Mouse (Mus musculus): ENCODE data around the gene Ost4. TPM values are rescaled to one million over a fixed set of nuclear protein-coding genes. Genes with fewer than 3 reads are reported as not detected.

Gene Ost4
- total and polyA plus RNA-seq, 2 experiments from 2014 or later: 280 to 334 TPM

DNA sequence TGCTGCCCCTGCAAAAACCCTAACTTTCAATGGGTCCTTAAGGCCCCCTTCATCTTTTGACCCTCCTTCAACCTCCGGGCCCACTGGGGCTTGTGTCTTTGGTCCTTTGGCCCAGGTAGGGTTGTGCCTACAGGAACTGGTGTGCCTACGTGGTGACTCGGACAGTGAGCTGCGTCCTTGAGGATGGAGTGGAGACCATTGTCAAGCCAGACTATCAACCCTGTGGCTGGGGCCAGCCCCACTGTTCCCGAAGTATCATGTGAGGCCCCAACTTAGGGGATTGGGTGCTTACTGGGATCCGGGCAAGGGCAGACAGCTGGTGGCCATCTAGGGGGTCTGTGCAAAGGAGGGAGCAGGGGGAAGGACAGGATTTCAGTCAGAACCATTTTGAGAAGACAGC is 7.3 kb upstream of the Ost4 start:
- 55% methylated on average over 6 of the region's 6 CpGs for WGBS
- H3K4me1 ChIP-seq (ENCODE audit: control insufficient read depth, insufficient read depth): peaks cover 36% of the 10 kb centered on the region
- TF ChIP-seq EP300 (IDR thresholded peaks at IDR 0.05; ENCODE audit: low read depth): no peak
- no peak for TF ChIP-seq CTCF (IDR thresholded peaks at IDR 0.05; ENCODE audit: low read depth)
- peak overlapping the region; percentile 67 for H3K4me2 ChIP-seq (ENCODE audit: low read depth, low read length)
- H3K9me3 ChIP-seq (replicated peaks; ENCODE audit: control insufficient read depth, low read length): no peaks in the 10 kb centered on the region
- peak overlapping the region; percentile 93 for H3K27ac ChIP-seq (ENCODE audit: low read depth)
- H3K36me3 ChIP-seq (replicated peaks; ENCODE audit: control insufficient read depth, insufficient read depth, low read length): peaks cover 20% of the 10 kb centered on the region; the same call in 1 of the 2 replicates
- H3K27me3 ChIP-seq (ENCODE audit: control insufficient read depth, insufficient read depth, low read length): no peaks in the 10 kb centered on the region
- DNase-seq (ENCODE audit: low spot score): no peak
- no peak for ATAC-seq (ENCODE audit: insufficient read depth, low read depth)
- peak overlapping the region; percentile 65; the same call in 1 of the 2 replicates for H3K9ac ChIP-seq (replicated peaks; ENCODE audit: low read depth, low read length)
- peak overlapping the region; percentile 53 for H3K4me3 ChIP-seq (ENCODE audit: low read depth, low read length)

DNA sequence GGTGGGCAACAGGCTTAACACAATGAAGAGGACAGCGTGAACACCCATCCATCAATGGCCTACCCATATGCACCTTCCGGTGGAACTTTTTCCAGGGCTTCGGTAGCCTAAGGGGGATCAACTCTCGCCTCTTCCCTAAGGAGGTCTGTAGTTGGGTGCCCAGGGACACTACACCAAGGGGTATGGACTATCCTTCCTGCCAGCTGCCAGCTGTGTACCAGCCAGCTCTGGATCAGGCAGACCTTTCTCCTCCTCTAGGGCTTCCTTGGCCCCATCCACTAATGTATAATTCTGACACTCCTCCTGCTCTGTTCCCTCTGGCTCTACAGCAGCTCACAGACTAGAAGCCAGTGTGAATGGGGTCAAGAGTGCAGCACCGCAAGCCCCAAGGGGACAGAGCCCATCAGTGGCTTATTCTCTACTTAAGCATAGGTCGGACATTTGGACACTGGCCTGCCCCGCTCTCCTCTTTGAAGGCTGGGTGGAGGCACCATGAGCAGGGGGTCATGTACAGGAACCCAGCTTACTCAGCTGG is 6.6 kb upstream of the Ost4 start:
- peaks cover 20% of the 10 kb centered on the region; the same call in 1 of the 2 replicates for H3K36me3 ChIP-seq (replicated peaks; ENCODE audit: control insufficient read depth, insufficient read depth, low read length)
- H3K4me3 ChIP-seq (ENCODE audit: low read depth, low read length): peak overlapping the region; percentile 53
- H3K27ac ChIP-seq (ENCODE audit: low read depth): peak overlapping the region; percentile 93
- no peak for ATAC-seq (ENCODE audit: insufficient read depth, low read depth)
- no peaks in the 10 kb centered on the region for H3K9me3 ChIP-seq (replicated peaks; ENCODE audit: control insufficient read depth, low read length)
- DNase-seq (ENCODE audit: low spot score): no peak
- peaks cover 38% of the 10 kb centered on the region for H3K4me1 ChIP-seq (ENCODE audit: control insufficient read depth, insufficient read depth)
- peak overlapping the region; percentile 65 for H3K9ac ChIP-seq (replicated peaks; ENCODE audit: low read depth, low read length)
- H3K4me2 ChIP-seq (ENCODE audit: low read depth, low read length): peak overlapping the region; percentile 67
- 55% methylated on average over 7 of the region's 7 CpGs for WGBS
- TF ChIP-seq EP300 (IDR thresholded peaks at IDR 0.05; ENCODE audit: low read depth) (no peak), CTCF (IDR thresholded peaks at IDR 0.05; ENCODE audit: low read depth) (no peak)
- no peaks in the 10 kb centered on the region for H3K27me3 ChIP-seq (ENCODE audit: control insufficient read depth, insufficient read depth, low read length)

DNA sequence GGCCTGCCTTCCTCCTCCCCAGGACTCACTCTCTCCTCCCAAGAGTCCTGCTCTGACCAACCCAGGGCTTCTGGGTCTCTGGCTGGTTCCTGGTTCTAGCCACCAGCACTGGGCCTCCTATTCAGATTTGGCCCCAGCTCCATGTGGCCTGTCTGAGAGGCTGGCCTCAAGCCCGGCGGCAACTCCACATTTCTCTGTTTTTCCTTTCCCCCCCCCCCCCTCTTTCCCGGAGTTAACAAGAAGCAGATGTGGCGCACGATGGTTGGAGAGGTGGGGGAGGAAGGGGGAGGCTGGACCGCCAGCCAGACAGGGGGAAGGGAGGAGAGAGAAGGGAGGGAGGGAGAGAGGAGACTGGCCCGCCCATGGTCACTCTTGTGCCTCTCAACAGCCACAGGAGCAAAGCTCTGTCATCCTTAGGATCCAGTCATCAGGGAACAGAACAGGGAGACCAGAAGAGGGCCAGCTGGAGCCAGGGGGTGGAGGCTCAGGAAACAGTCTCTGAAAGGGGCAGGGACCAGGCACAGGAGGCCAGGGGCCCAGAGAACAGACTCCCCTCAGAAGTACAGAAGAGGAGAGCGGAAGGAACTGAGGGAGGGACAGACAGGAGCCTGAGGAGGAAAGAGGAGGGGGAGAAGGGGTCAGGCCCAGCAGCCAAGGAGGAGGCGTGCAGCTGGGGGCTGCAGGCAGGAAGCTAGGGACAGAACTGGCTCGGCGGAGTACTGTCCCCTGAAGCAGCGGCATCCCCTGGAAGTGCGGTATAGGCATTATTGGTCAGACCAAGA is 5.7 kb upstream of the Ost4 start, which contains the start of gene Emilin1:
TSS of gene Emilin1 (plus strand) at position 343 of the 782 bp plus-strand sequence.
- Histone ChIP-seq H3K4me2 (ENCODE audit: low read depth, low read length) (peak within 1 kb of the TSS; percentile 67), H3K9ac (replicated peaks; ENCODE audit: low read depth, low read length) (peak within 1 kb of the TSS; percentile 65), H3K9me3 (replicated peaks; ENCODE audit: control insufficient read depth, low read length) (no peaks in the 10 kb centered on the region), H3K27ac (ENCODE audit: low read depth) (peak within 1 kb of the TSS; percentile 93), H3K4me3 (ENCODE audit: low read depth, low read length) (peak within 1 kb of the TSS; percentile 53), H3K4me1 (ENCODE audit: control insufficient read depth, insufficient read depth) (peaks cover 47% of the 10 kb centered on the region), H3K27me3 (ENCODE audit: control insufficient read depth, insufficient read depth, low read length) (no peaks in the 10 kb centered on the region), H3K36me3 (replicated peaks; ENCODE audit: control insufficient read depth, insufficient read depth, low read length) (peaks cover 11% of the 10 kb centered on the region; the same call in 1 of the 2 replicates)
- ATAC-seq (ENCODE audit: insufficient read depth, low read depth) (peak; percentile 50), DNase-seq (ENCODE audit: low spot score) (peak; percentile 77)
- 15% methylated on average over 13 of the region's 13 CpGs for WGBS
- TF ChIP-seq CTCF (IDR thresholded peaks at IDR 0.05; ENCODE audit: low read depth): 0 out of 2 replicates have a peak, but pooled peaks have one; percentile 1
- TF ChIP-seq EP300 (IDR thresholded peaks at IDR 0.05; ENCODE audit: low read depth): peak; percentile 60; the same call in 1 of the 2 replicates

DNA sequence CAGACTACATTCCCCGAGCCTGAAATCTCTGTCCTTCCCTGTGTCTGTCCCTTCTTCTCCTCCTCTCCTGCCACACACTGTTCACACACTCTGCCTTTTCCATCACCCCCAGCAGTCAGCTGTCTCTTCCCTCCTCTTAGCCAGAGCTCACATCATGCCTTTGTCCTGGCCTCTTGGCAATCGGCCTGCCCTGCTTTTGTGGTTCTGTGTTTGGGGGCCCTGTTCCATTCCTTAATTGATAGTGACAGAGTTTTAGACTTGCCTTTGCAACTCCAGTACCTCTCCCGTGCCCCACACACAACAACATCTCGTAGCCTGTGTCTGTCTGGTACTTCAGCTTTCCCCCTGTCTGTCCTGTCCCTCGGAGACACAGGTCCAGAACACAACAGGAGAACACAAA is 4.6 kb upstream of the Ost4 start:
- Histone ChIP-seq H3K9me3 (replicated peaks; ENCODE audit: control insufficient read depth, low read length) (no peaks in the 10 kb centered on the region), H3K27me3 (ENCODE audit: control insufficient read depth, insufficient read depth, low read length) (no peaks in the 10 kb centered on the region), H3K4me2 (ENCODE audit: low read depth, low read length) (no peak overlapping the region), H3K27ac (ENCODE audit: low read depth) (peak overlapping the region; percentile 93), H3K36me3 (replicated peaks; ENCODE audit: control insufficient read depth, insufficient read depth, low read length) (peaks cover 1% of the 10 kb centered on the region; the same call in 1 of the 2 replicates), H3K4me3 (ENCODE audit: low read depth, low read length) (no peak overlapping the region), H3K9ac (replicated peaks; ENCODE audit: low read depth, low read length) (no peak overlapping the region), H3K4me1 (ENCODE audit: control insufficient read depth, insufficient read depth) (peaks cover 49% of the 10 kb centered on the region)
- no peak for TF ChIP-seq EP300 (IDR thresholded peaks at IDR 0.05; ENCODE audit: low read depth)
- no peak for TF ChIP-seq CTCF (IDR thresholded peaks at IDR 0.05; ENCODE audit: low read depth)
- DNase-seq (ENCODE audit: low spot score): no peak
- 33% methylated on average over 5 of the region's 5 CpGs for WGBS
- ATAC-seq (ENCODE audit: insufficient read depth, low read depth): no peak

DNA sequence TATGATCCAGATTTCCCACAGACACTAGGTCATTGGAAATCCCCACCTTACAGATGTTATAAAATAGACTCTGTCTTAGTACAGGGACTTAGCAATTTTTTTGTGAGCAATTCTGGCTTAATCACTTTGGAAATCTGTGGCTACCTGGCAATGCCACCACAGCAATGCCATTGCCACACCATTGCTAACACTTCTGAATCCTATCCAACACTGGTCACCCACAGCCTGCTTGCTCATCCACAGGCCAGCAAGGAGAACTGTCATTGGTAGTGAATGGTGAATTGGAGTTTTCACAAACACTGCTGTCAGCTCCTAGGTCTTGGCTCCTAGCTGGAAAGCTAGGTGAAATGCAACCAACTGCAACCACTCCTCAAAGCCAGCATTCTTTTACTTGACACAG is 2.9 kb upstream of the Ost4 start:
- no peaks in the 10 kb centered on the region for H3K9me3 ChIP-seq (replicated peaks; ENCODE audit: control insufficient read depth, low read length)
- ATAC-seq (ENCODE audit: insufficient read depth, low read depth) (no peak), DNase-seq (ENCODE audit: low spot score) (no peak)
- no peak overlapping the region for H3K9ac ChIP-seq (replicated peaks; ENCODE audit: low read depth, low read length)
- TF ChIP-seq EP300 (IDR thresholded peaks at IDR 0.05; ENCODE audit: low read depth): no peak
- H3K36me3 ChIP-seq (replicated peaks; ENCODE audit: control insufficient read depth, insufficient read depth, low read length): no peaks in the 10 kb centered on the region
- H3K4me2 ChIP-seq (ENCODE audit: low read depth, low read length): no peak overlapping the region
- no peak overlapping the region for H3K27ac ChIP-seq (ENCODE audit: low read depth)
- no peak overlapping the region for H3K4me3 ChIP-seq (ENCODE audit: low read depth, low read length)
- peaks cover 43% of the 10 kb centered on the region for H3K4me1 ChIP-seq (ENCODE audit: control insufficient read depth, insufficient read depth)
- no peaks in the 10 kb centered on the region for H3K27me3 ChIP-seq (ENCODE audit: control insufficient read depth, insufficient read depth, low read length)

Data from heart, postnatal 0 days (tissue).